ENCODE assay signal across 15 mouse cellular contexts in the genomic region with DNA sequence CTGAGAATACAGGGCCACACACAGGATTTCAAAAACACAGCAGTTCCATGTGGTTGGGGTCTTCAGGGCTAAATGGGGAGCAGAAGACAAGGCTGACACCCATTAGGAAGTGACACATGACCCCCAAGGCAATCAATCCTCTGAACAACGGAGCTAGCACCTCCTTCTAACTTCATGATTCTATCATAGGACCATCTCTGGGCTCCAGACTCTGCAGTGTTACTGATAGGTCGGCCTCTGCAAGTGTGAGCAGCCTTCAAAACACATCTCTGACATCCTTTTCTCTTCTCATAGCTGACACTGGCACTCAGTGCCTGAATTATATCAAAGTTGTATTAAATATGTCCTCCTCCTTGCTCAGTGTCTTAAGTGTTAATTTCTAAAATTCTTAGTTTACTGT.
"Had no signal": no experiment of that assay in that cellular context is flagged by ENCODE, and none has a peak within 500 bp of the region (broad histone marks: within the 10 kb centered on the region; RNA-seq: fewer than 3 reads in every experiment).

No protein-coding gene starts in this region.

- DNase-seq: kidney, adult 18-20 months; kidney, postnatal 25 days; lung, postnatal 10 days; lung, postnatal 4 days; right cerebral cortex, adult 18-20 months; right cerebral cortex, postnatal 25 days; thymus, postnatal 36 days had no signal

- ATAC-seq: intestine, embryonic 15.5 days; midbrain, embryonic 16.5 days had no signal

- H3K36me3 ChIP-seq: intestine, embryonic 15.5 days; kidney, embryonic 15.5 days; limb, embryonic 10.5 days; midbrain, embryonic 12.5 days had no signal

- H3K4me1 ChIP-seq: megakaryocyte, embryonic 14.5 days had no signal

- H3K9ac ChIP-seq: intestine, embryonic 15.5 days; kidney, embryonic 15.5 days; lung, embryonic 14.5 days; midbrain, embryonic 12.5 days had no signal

- H3K27me3 ChIP-seq: intestine, embryonic 15.5 days; kidney, embryonic 15.5 days; midbrain, embryonic 12.5 days had no signal

- H3K27ac ChIP-seq: intestine, embryonic 15.5 days; kidney, embryonic 15.5 days; left cerebral cortex, adult 2 months; limb, embryonic 10.5 days; midbrain, embryonic 12.5 days had no signal

- H3K4me2 ChIP-seq: intestine, embryonic 15.5 days; lung, embryonic 14.5 days; midbrain, embryonic 12.5 days had no signal

- H3K9me3 ChIP-seq: intestine, embryonic 15.5 days; kidney, embryonic 15.5 days; limb, embryonic 10.5 days; megakaryocyte, embryonic 14.5 days; midbrain, embryonic 12.5 days had no signal

- H3K4me3 ChIP-seq: intestine, embryonic 15.5 days; kidney, embryonic 15.5 days; left cerebral cortex, adult 2 months; limb, embryonic 10.5 days; megakaryocyte, embryonic 14.5 days; midbrain, embryonic 12.5 days had no signal
